Mouse (Mus musculus) small intestine, adult 2 months (tissue): ENCODE data around the gene Prx. TPM values are rescaled to one million over a fixed set of nuclear protein-coding genes. Genes with fewer than 3 reads are reported as not detected.

Experiments used
- H3K27ac ChIP-seq: fragments of 200-500 bp; 2 replicates; pipeline ENCODE4 v1.5.1; 2012; ENCODE audit warnings: low read depth, low read length, control low read depth, inconsistent platforms; ENCODE audit not compliant: insufficient read depth
- H3K27me3 ChIP-seq: fragments of 200-500 bp; 2 replicates; pipeline ENCODE4 v1.6.1; 2012; ENCODE audit warnings: mild to moderate bottlenecking, moderate library complexity, low read length, inconsistent platforms; ENCODE audit not compliant: control insufficient read depth, insufficient read depth
- H3K36me3 ChIP-seq: fragments of 200-500 bp; 2 replicates; pipeline ENCODE4 v1.6.1; 2012; ENCODE audit warnings: mild to moderate bottlenecking, low read length, control low read depth, inconsistent platforms; ENCODE audit not compliant: control insufficient read depth, insufficient read depth
- H3K4me1 ChIP-seq: fragments of 200-500 bp; 2 replicates; pipeline ENCODE4 v1.6.1; 2012; ENCODE audit warnings: low read length, inconsistent platforms, mixed read lengths; ENCODE audit not compliant: control insufficient read depth, insufficient read depth, insufficient read length
- H3K4me3 ChIP-seq: fragments of 200-500 bp; 2 replicates; pipeline ENCODE4 v1.5.1; 2012; ENCODE audit warnings: low read depth, mild to moderate bottlenecking, control low read depth, inconsistent platforms, low read length, moderate library complexity
- CTCF ChIP-seq: fragments of 200-500 bp; IDR thresholded peaks from 2 replicates; pipeline ENCODE4 v1.5.1; 2012; ENCODE audit warnings: low read depth, mild to moderate bottlenecking, control low read depth, inconsistent platforms, low read length, moderate library complexity, mixed read lengths; ENCODE audit not compliant: insufficient replicate concordance, insufficient read length; ENCODE audit errors: extremely low read depth
- POLR2A ChIP-seq: fragments of 200-500 bp; IDR thresholded peaks from 2 replicates; pipeline ENCODE4 v1.6.1; 2012; ENCODE audit warnings: low read depth, mild to moderate bottlenecking, control low read depth, inconsistent platforms, low read length, moderate library complexity
- WGBS: fragments of 180-500 bp; shearing (Covaris S2); methylation state at CpG from one replicate; pipeline ENCODE4 v1.1.7; 2018; 5-methylcytosine and 5-hydroxymethylcytosine counted together
- polyA plus RNA-seq: library from polyadenylated mRNA; depleted of rRNA; stranded (reverse); fragments of >200 nt; gene quantifications from 2 replicates; pipeline ENCODE4 v1.2.3, GENCODE M21; 2012

The Prx gene
- polyA plus RNA-seq, 1 experiment: 0.68 TPM

- H3K36me3 ChIP-seq: no peaks in the 10 kb centered on the region; the same call in 1 of the 2 replicates
- no peaks in the 10 kb centered on the region for H3K27me3 ChIP-seq
- no peak for TF ChIP-seq CTCF
- no peak for TF ChIP-seq POLR2A
- 77% methylated on average over 6 of the region's 6 CpGs for WGBS
- no peak overlapping the region for H3K27ac ChIP-seq
- H3K4me1 ChIP-seq: no peaks in the 10 kb centered on the region
- H3K4me3 ChIP-seq: no peak overlapping the region
These were observed 38.6 kb upstream of the Prx start for GRCm38 (mm10) chr7:27460477-27460876.

- WGBS: 55% methylated on average over 4 of the region's 4 CpGs
- Histone ChIP-seq H3K27me3 (no peaks in the 10 kb centered on the region), H3K4me3 (no peak overlapping the region), H3K27ac (no peak overlapping the region), H3K4me1 (peaks cover 1% of the 10 kb centered on the region; the same call in 1 of the 2 replicates), H3K36me3 (peaks cover 4% of the 10 kb centered on the region)
- no peak for TF ChIP-seq POLR2A
These were observed 31.5 kb upstream of the Prx start for GRCm38 (mm10) chr7:27467648-27468047.

- no peak overlapping the region for H3K4me3 ChIP-seq
- H3K36me3 ChIP-seq: peaks cover 4% of the 10 kb centered on the region
- H3K27ac ChIP-seq: no peak overlapping the region
- WGBS: 91% methylated on average over 11 of the region's 11 CpGs
- no peak for TF ChIP-seq CTCF
- no peak for TF ChIP-seq POLR2A
- H3K4me1 ChIP-seq: peaks cover 5% of the 10 kb centered on the region
- H3K27me3 ChIP-seq: no peaks in the 10 kb centered on the region
These were observed 27.6 kb upstream of the Prx start for GRCm38 (mm10) chr7:27471390-27472120.

DNA sequence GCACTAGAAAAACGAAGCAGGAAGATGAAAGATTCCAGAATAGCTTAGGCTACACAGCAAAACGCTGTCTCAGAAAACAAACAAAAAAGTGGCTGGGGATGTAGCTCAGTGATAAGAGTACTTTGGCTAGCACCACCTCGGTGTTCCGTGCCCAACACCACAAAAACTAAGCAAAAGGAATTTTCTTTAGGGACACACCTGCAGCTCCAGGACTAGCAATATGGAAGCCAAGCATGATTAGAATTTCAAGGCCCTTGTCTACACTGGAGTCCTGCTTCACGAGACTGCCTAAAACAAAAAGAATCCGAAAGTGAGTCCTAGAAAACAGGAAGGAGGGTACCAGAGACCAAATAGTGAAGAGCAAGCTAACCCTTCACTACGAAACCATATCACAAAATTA is 26.5 kb upstream of the Prx start:
- H3K36me3 ChIP-seq: peaks cover 9% of the 10 kb centered on the region
- H3K27ac ChIP-seq: peak overlapping the region; percentile 62
- WGBS: 4% methylated on average over 7 of the region's 7 CpGs
- peaks cover 7% of the 10 kb centered on the region for H3K4me1 ChIP-seq
- H3K27me3 ChIP-seq: no peaks in the 10 kb centered on the region
- TF ChIP-seq CTCF: no peak
- no peak for TF ChIP-seq POLR2A
- no peak overlapping the region for H3K4me3 ChIP-seq

DNA sequence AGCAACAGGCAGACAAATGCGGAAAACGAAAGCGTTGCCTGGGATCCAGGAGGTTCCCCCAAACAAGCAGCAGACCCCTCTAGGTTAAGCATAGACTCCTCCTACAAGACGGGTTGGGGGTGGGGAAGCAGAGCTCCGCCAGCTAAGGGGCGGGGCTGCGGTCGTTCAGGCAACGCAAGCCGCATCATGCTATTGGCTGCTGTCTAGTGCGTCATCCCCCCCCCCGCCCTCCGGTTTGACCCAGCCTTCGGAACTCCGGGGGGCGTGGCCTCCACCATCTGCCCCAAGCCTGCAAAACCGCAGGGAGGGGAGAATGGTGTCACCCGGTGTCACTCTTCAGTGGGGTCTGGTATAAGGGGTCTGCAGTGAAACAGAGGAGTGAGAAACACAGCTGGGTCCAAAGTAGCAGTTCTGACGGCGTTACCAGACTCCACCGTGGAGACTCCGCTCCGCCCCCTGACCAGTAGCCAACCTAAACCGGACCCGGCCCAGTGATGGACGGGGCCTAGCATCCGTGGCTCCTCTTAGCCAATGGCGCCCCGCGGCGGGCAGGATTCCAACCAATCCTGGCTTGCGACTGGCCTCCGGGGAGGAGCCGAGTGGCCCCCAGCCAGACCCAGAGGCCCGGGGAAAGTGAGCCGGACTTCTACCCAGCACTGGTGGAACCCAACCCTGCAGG is 25.8 kb upstream of the Prx start, which contains the start of gene Sertad3:
Sertad3 (plus strand) TSS at position 613 of the 679 bp plus-strand sequence.
- no peaks in the 10 kb centered on the region for H3K27me3 ChIP-seq
- peak within 1 kb of the TSS; percentile 76 for H3K4me3 ChIP-seq
- TF ChIP-seq POLR2A (peak; percentile 77), CTCF (no peak)
- H3K36me3 ChIP-seq: peaks cover 9% of the 10 kb centered on the region
- peaks cover 10% of the 10 kb centered on the region for H3K4me1 ChIP-seq
- peak within 1 kb of the TSS; percentile 86 for H3K27ac ChIP-seq
- WGBS: under 1% methylated on average over 36 of the region's 36 CpGs

DNA sequence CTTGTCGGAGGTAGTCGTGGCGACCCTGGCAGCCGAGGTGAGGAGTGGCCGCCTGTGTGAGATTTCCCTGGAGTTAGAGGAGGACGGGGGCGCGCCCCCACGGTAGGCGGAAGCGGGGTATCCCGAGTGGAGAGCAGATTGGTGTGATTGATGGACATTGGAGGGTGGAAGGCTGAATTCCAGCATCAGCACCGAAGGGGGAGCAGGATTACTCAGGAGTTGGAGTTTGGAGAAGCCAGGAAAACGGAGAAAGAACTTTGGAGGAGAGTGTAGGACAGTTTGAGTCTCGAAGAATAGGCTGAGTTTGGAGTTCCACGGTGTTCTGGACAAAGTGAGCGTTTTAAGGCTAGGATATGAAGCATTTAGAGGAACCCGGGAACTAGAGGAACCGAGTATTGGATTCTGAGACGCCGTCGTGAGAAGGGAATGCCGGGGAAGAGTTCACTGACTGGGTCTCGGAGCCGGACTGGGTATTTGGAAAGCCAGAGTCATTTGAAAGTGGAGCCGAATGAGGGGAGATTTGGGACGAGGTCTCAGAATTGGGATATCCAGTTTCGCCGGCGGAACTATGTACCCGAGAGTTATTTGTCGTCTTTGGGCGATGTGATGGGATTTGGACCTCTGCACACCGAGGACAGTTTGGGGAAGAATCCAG is 25.2 kb upstream of the Prx start:
- peaks cover 9% of the 10 kb centered on the region for H3K36me3 ChIP-seq
- peaks cover 17% of the 10 kb centered on the region for H3K4me1 ChIP-seq
- under 1% methylated on average over 34 of the region's 34 CpGs for WGBS
- peak overlapping the region; percentile 86 for H3K27ac ChIP-seq
- TF ChIP-seq POLR2A (no peak), CTCF (no peak)
- H3K4me3 ChIP-seq: peak overlapping the region; percentile 76
- no peaks in the 10 kb centered on the region for H3K27me3 ChIP-seq

DNA sequence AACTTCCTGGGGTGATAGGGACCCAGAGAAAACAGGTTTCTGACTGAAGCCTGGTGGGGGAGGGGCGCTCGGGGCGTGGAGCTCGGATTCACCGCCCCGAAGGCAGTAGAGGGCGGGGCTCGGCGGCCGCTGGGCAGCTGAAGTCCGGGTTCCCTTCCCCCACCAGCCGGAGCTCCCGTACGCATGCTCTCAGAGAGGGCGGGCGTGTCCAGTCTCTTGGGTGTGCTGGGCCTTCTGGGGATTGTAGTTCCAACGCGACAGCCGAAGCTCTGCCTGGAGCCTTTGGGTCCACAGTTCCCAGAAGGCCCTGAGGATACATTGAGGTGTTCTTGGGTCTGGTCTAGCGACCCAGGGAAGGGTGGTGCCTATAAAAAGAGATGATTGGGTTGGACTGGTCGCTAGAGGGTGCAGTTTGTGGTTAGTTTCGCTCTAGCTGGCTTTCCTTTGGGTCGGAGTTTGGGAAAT is 24.6 kb upstream of the Prx start:
- Histone ChIP-seq H3K4me3 (peak overlapping the region; percentile 76), H3K36me3 (peaks cover 9% of the 10 kb centered on the region), H3K27me3 (no peaks in the 10 kb centered on the region), H3K4me1 (peaks cover 21% of the 10 kb centered on the region), H3K27ac (peak overlapping the region; percentile 86)
- peak; percentile 59; the same call in 1 of the 2 replicates for TF ChIP-seq CTCF
- 0 out of 2 replicates have a peak, but pooled peaks have one; percentile 40 for TF ChIP-seq POLR2A
- 1% methylated on average over 23 of the region's 23 CpGs for WGBS
